Mouse (Mus musculus): Measurements from ENCODE around the gene Coq8b.

- TF ChIP-seq CTCF (IDR thresholded peaks at IDR 0.05; ENCODE audit: extremely low read depth, insufficient read depth, insufficient read length, insufficient replicate concordance): no peak
- no peak for TF ChIP-seq POLR2A (IDR thresholded peaks at IDR 0.05; ENCODE audit: low read depth, low read length)
Measured at GRCm38 (mm10) chr7:27261888-27262287, 29.1 kb downstream of the Coq8b start.

Measured in spleen, adult 2 months (tissue).